Mouse (Mus musculus): ENCODE measurements around the gene Fam69a.
"Not testable (repeated sequence)": the region's sequence is repeated elsewhere in the genome, so short reads cannot be mapped to it uniquely, and the experiment has no call there.

Fam69a gene

DNA sequence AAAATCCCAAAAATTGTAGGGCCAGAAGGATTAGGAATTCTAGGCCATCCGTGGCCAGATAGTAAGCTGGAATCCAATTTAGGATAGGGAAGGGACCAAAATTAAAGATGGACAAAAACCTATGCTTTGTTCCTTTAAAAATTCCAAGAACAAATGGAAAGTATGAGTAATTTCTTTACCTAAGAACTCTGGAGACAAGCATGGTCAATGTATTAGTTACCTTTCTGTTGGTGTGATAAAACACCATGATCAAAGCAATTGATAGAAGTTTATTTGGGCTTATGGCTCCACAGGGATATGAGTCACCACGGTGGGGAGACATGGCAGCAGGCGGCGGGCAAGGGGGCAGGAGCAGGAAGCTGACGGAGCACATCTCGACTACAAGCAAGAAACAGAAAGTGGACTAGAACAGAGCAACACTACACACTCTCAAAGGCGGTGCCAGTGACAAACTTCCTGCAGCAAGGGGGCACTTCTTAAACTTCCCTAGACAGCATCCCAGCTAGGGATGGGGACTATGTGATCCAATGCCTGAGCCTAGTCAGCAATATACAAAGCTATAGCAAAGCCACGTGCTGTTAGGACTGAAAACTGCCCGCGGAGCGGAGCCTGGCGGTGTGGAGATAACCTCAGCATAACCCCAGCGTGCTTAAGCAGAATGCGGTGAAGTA lies 26.2 kb downstream of the Fam69a start:
- in situ Hi-C loops (cut with MboI; ENCODE audit: low pct_unique_long_range_greater_than_20kb in 1 of 2, low sequenced_read_pairs in 2 of 2, unreplicated experiment in 1 of 2), result no loop called here

DNA sequence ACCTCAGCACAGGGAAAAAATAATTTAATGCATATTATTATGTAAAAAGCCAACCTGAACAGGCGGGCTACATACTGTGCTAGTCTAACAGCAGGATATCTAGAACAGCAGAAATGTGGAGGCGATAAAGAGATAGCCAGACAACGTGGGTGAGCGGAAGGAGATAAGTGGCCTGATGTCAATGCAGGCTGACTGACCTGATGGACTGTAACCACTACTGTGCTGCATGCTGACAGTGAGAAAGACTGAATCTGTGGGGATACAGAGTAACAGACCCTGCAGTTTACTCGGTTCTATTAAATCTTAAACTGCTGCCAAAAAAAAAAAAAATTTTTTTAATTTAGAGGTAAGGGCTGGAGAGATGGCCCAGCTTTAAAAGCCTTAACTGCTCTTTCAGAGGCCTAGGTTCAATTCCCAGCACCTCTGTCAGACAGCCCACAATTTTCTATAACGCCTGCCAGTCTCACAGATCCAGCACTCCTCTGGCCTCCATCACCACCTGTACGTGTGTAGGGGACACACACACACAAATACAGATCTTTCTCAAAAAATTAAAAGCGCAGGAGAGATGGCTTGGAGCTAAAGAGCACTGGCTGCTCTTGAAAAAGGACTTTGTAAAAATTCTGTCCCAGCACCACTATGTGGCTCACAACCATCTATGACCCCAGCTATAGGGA lies 27.1 kb downstream of the Fam69a start:
- in situ Hi-C loops (cut with MboI; ENCODE audit: low pct_unique_long_range_greater_than_20kb in 1 of 2, low sequenced_read_pairs in 2 of 2, unreplicated experiment in 1 of 2), result no loop called here

DNA sequence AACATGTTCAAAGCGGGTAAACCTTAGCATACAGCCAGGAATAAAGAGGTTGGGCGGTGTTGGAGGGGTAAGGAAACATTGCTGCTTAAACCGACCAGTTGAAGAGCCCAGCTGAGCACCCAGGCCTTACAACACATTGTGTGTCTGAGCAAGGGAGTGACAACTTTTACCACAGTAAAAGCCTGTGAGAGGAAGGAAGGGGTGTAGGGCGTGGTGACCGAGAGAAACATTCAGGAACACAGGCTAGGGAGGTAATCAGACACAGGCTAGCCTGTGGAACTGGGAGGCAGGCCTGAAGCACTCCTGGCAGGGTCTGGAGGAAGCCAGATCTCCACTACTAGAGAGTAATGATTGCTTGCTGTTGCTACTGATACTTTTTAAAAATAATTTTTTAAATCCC lies 36.2 kb downstream of the Fam69a start:
- in situ Hi-C loops (cut with MboI; ENCODE audit: low pct_unique_long_range_greater_than_20kb in 1 of 2, low sequenced_read_pairs in 2 of 2, unreplicated experiment in 1 of 2), result no loop called here

GRCm38 (mm10) chr5:107949607-107950006 lies 37.3 kb downstream of the Fam69a start:
- in situ Hi-C loops (cut with MboI; ENCODE audit: low pct_unique_long_range_greater_than_20kb in 1 of 2, low sequenced_read_pairs in 2 of 2, unreplicated experiment in 1 of 2), result no loop called here

- in situ Hi-C loops (cut with MboI; ENCODE audit: low pct_unique_long_range_greater_than_20kb in 1 of 2, low sequenced_read_pairs in 2 of 2, unreplicated experiment in 1 of 2), result no loop called here
These were observed 38.0 kb downstream of the Fam69a start for GRCm38 (mm10) chr5:107948899-107949298.

DNA sequence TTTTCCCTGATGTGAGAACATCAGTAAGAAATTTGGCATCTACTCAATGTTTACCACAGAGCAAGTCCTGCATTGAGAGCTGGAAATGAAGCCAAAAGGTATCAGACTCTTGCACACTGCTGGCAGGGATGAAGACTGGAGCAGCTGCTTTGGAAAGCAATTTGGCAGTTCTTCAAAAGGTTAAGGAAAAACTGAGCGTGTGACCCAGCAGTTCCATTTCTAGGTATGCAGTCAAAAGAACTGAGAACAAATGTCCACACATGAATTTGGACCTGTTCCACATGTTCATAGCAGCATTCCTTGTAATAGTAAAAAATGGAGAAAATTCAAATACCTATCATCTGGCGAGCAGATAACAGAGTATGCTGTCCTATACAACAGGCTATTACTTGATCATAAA lies 39.3 kb downstream of the Fam69a start:
- in situ Hi-C loops (cut with MboI; ENCODE audit: low pct_unique_long_range_greater_than_20kb in 1 of 2, low sequenced_read_pairs in 2 of 2, unreplicated experiment in 1 of 2), result no loop called here

DNA sequence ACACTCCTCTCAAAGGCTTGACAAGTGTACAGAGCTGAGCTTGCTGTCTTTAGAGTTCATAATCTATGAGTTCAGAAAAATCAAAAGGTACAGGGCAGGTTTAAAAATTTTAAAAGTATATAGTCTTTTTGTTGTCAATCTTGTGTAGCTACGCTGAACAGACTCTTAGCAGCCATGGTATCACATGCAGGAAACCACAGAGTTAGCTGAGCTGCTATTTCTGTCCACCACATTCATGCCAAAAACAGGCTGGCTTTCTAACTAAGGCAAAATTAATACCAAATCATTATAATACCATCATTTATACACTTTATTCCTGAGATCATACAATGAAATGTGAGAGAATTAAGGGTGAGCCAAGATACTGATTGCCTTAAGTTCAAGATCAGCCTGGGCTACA lies 40.4 kb downstream of the Fam69a start:
- in situ Hi-C loops (cut with MboI; ENCODE audit: low pct_unique_long_range_greater_than_20kb in 1 of 2, low sequenced_read_pairs in 2 of 2, unreplicated experiment in 1 of 2), result no loop called here

DNA sequence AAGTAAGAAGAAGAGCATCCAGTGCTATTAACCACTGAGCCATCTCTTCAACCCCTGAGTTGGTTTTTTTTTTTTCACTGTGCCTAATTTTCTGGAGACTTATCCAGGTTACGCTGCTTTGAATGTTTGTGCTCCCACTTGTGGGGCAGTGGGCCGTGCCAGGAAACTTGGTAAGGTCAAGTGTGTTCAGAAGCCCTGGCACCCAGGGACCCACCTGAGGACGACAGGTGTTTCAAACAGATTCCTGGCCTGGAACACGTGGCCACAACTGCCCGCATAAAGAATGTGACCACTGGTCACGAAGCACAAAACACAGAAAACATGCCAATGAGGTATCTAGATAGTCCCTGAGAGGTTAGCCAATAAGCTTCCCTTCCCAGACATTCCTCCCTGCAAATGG lies 43.4 kb downstream of the Fam69a start:
- in situ Hi-C loops (cut with MboI; ENCODE audit: low pct_unique_long_range_greater_than_20kb in 1 of 2, low sequenced_read_pairs in 2 of 2, unreplicated experiment in 1 of 2), result no loop called here

- in situ Hi-C loops (cut with MboI; ENCODE audit: low pct_unique_long_range_greater_than_20kb in 1 of 2, low sequenced_read_pairs in 2 of 2, unreplicated experiment in 1 of 2), result no loop called here
These were observed 43.9 kb downstream of the Fam69a start for GRCm38 (mm10) chr5:107942941-107943340.

DNA sequence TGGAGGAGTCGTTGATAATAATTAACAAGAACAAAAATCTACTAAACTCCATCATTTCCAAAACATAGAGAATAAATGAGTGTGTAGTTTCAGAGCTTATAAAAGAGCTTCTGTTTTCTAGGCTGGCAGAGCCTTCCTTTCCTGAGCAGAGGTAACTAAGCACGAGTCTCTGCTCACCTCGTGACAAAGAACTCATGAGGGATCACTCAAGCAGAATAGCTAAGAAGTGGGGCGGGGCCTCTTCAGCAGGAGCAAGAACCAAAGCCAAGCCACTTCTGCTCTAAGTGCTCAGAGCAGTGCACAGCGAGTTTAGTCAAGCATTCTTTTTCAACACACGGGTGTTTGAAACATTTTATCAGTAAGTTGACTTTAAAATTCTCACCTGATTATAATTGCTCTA lies 45.7 kb downstream of the Fam69a start:
- in situ Hi-C loops (cut with MboI; ENCODE audit: low pct_unique_long_range_greater_than_20kb in 1 of 2, low sequenced_read_pairs in 2 of 2, unreplicated experiment in 1 of 2), result no loop called here

DNA sequence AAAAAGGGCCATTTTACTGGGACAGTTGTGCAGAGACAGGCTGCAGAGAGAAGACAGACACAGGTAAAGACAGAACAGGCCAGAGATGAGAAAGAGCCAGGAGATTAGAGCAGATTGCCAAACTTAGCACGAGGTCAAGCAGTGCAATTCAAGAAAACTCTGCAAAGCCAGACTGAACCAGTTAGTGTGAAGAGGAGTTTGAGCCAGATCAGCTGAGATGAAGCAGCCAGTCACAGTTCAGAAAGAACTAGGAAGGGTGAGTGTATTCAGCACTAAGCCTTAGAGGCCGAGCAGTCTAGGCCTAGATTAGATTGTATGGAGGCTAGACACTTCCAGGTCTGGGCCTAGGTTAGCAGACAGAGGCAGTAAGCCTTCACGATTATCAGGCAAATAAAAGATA lies 47.2 kb downstream of the Fam69a start:
- in situ Hi-C loops (cut with MboI; ENCODE audit: low pct_unique_long_range_greater_than_20kb in 1 of 2, low sequenced_read_pairs in 2 of 2, unreplicated experiment in 1 of 2), result no loop called here

DNA sequence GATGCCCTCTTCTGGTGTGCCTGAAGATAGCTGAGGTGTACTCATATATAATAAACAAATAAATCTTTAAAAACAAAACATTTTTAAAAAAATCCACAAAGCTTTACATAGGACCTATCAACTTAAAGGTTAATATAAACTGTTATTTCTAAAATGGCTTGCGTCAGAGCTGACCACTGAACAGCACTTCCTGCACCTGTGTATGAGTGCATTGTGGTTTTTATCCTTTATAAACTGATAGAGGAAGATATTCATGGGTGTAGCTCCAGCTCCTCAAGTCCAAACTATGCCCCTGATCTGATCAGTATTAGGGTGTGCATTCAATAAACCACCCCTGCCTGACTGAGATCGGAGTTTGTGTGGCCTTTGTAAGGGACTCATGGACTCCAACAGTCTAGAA lies 48.0 kb downstream of the Fam69a start:
- in situ Hi-C loops (cut with MboI; ENCODE audit: low pct_unique_long_range_greater_than_20kb in 1 of 2, low sequenced_read_pairs in 2 of 2, unreplicated experiment in 1 of 2), result no loop called here

DNA sequence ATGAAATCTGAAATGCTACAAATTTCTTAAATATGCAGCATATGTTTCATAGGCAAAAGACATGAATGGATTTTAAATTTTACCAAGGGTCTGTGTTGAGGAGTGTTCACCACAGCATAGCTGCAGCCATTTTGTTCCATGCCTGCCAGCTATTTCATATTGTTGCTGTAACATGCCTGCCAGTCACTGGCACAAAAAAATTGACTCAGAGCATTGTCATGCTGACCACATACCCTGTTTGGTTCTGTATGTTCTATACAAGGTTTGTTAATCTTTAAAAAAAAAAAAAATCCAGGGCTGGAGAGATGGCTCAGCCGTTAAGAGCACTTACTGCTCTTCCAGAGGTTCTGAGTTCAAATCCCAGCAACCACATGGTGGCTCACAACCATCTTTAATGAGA lies 48.4 kb downstream of the Fam69a start:
- in situ Hi-C loops (cut with MboI; ENCODE audit: low pct_unique_long_range_greater_than_20kb in 1 of 2, low sequenced_read_pairs in 2 of 2, unreplicated experiment in 1 of 2), result not testable (repeated sequence)

GRCm38 (mm10) chr5:107936625-107937389 lies 50.1 kb downstream of the Fam69a start:
- in situ Hi-C loops (cut with MboI; ENCODE audit: low pct_unique_long_range_greater_than_20kb in 1 of 2, low sequenced_read_pairs in 2 of 2, unreplicated experiment in 1 of 2), result no loop called here

DNA sequence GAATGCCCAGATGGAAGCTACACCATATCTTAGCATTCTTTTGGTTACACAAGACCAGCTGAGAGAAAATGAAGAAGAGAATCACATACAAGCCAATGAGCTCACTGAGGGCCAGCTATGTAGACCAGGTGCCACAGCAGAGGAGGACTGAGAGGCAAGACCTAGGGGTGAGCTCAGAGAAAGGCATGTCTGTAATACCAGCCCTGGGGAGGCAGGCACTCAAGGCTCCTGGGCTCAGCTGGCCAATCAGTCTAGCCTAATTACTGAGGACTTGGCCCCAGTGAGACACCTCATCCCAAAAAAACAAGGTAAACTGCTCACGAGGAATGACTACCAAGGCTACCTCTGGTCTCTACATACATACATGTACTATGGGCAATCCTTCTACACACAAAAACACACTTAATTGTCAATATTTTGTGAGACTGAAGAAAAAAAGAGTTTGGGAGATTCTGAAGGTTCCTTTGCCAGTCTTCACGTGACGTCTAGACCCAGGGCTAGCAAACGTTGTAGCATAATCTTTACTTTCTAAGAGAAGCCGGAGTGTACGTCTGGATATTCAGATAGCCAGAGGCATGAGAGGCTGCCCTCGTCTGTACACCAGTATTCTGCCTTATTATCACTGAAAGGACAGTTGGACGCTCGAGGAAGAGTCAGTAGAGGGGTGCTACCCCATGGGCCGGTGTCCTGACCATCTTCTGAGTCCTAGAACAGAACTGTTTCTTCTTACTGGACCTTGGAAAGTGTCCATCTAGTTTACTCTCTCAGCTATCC lies 51.9 kb downstream of the Fam69a start:
- in situ Hi-C loops (cut with MboI; ENCODE audit: low pct_unique_long_range_greater_than_20kb in 1 of 2, low sequenced_read_pairs in 2 of 2, unreplicated experiment in 1 of 2), result no loop called here

DNA sequence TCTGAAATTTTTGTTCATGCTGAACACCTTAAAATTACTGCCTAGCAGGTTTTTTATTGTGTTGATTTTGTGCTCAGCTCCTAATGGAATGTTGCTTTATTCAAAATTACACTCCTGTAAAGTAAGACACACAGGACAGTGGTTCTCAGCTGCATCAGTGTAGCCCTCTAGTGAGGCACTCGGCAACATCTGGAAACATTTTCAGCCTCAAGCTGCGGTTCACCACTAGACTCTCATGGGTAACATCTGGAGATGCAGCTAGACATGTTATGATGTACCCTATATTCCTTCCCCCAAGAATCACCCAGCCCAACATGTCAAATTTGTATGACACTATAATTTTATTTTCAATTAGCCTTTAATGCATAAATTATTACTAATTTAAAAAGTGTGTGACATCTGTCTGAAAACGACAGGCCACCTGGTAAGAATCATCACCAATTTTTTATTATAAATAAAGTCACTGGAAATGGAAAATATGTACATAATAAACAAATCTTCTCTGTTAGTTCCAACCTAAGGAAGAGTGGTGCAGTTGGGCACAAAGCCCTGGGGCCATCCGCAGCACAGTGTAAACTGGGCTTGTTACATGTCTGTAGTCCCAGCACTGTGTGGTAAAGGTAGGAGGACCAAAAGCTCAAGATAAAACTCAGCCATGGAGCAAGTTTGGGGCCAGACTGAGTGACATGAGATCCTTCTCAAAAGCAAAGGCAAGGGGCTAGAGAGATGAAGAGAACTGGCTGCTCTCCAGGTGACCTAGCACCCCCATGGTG lies 53.5 kb downstream of the Fam69a start:
- in situ Hi-C loops (cut with MboI; ENCODE audit: low pct_unique_long_range_greater_than_20kb in 1 of 2, low sequenced_read_pairs in 2 of 2, unreplicated experiment in 1 of 2), result no loop called here

DNA sequence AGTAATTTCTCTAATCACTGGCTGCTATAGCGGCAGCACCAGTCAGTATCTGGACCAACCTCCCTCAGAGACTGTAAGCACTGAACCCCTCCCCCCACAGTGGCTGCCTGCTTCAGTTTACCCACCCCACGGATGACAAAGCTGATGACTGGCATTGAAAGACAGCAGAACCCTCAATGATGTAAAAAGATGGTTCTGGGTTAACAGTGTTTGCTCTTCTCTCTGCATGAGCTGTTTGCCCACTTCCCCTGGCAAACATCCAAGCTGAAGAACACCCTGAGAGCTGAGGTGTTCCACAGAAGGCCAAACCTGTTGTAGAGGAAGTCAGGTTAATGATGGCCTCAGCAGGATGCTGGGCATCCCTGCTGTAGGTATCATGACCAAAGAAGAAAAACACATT lies 54.3 kb downstream of the Fam69a start:
- in situ Hi-C loops (cut with MboI; ENCODE audit: low pct_unique_long_range_greater_than_20kb in 1 of 2, low sequenced_read_pairs in 2 of 2, unreplicated experiment in 1 of 2), result no loop called here

DNA sequence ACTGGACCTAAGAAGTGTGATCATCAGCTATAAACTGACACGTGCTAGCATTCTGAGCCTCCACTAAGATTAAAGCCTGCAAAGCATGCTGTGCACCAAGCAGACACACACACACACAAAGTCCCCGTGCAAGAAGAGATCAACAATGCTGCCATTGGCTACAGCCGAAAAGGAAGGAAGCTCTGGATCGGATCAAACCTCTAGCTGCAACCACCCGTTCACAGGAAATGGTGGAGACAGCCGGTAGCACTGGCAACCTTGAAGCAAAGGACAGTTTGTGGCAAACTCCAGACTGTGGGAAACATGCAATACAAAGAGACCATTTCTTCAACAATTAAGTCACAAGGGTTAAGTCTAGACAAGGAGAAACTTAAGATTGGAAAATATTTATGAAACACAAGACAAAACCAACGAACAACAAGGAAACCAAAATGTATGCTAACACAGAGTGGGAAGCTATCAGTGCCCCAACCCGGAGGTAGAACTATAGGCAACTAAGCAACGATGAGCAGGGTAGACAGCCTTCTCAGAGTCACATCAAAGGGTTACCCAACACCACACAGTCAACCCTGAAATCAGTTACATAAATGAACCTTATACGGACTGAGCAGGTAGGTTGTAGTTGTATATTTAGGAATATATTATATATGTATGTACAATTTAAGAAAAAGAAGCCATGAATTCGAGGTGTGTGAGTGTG lies 60.2 kb downstream of the Fam69a start:
- in situ Hi-C loops (cut with MboI; ENCODE audit: low pct_unique_long_range_greater_than_20kb in 1 of 2, low sequenced_read_pairs in 2 of 2, unreplicated experiment in 1 of 2), result loop anchor here in 1 of 2 experiments (10.0 kb wide), 1 partner anchor 78 kb away; no protein-coding TSS in a partner anchor
